Mouse (Mus musculus) liver, embryonic 16.5 days (tissue): ENCODE measurements at regions not wholly inside any gene's neighbourhood (a gene's known extent, or its start where the extent isn't known, plus 50 kb on each side); places are given as distances from the start of the nearest gene placed in this dataset.

Source experiments
- ATAC-seq: fragments of 200-750 bp; cut with Nextera tagmentation; 2 replicates; pipeline ENCODE4 v1.8.0; 2017; ENCODE audit warnings: low read depth, mild to moderate bottlenecking, moderate number of reproducible peaks, moderate library complexity
- H3K27ac ChIP-seq: fragments of 300-500 bp; sonication (generic); 2 replicates; pipeline ENCODE4 v1.5.1; 2014; ENCODE audit warnings: mild to moderate bottlenecking, low read length
- H3K27me3 ChIP-seq: fragments of 300-500 bp; sonication (generic); 2 replicates; pipeline ENCODE4 v1.6.1; 2014; ENCODE audit warnings: low read depth, low read length, mixed read lengths; ENCODE audit not compliant: control insufficient read depth, insufficient read depth
- H3K36me3 ChIP-seq: fragments of 300-500 bp; sonication (generic); 2 replicates; pipeline ENCODE4 v1.6.1; 2014; ENCODE audit warnings: mild to moderate bottlenecking; ENCODE audit not compliant: control insufficient read depth, insufficient read depth
- H3K4me1 ChIP-seq: fragments of 300-500 bp; sonication (generic); 2 replicates; pipeline ENCODE4 v1.6.1; 2014; ENCODE audit warnings: low read depth, low read length, mixed read lengths; ENCODE audit not compliant: control insufficient read depth
- H3K4me2 ChIP-seq: fragments of 300-500 bp; sonication (generic); 2 replicates; pipeline ENCODE4 v1.6.1; 2014; ENCODE audit warnings: low read depth, low read length, mixed read lengths
- H3K4me3 ChIP-seq: fragments of 300-500 bp; sonication (generic); 2 replicates; pipeline ENCODE4 v1.5.1; 2014; ENCODE audit warnings: low read depth, mild to moderate bottlenecking, low read length
- H3K9ac ChIP-seq: fragments of 300-500 bp; sonication (generic); 2 replicates; pipeline ENCODE4 v1.6.1; 2014; ENCODE audit warnings: low read depth, low read length
- H3K9me3 ChIP-seq: fragments of 300-500 bp; sonication (generic); replicated peaks from 2 replicates; pipeline ENCODE4 v1.6.1; 2016; ENCODE audit warnings: low read length; ENCODE audit not compliant: control insufficient read depth
- WGBS: fragments of 180-500 bp; shearing (Covaris S2); extraction: QIAGEN DNeasy Blood & Tissue Kit; methylation state at CpG from one replicate; pipeline ENCODE4 v1.1.7; 2014; ENCODE audit not compliant: insufficient replicate concordance; 5-methylcytosine and 5-hydroxymethylcytosine counted together

DNA sequence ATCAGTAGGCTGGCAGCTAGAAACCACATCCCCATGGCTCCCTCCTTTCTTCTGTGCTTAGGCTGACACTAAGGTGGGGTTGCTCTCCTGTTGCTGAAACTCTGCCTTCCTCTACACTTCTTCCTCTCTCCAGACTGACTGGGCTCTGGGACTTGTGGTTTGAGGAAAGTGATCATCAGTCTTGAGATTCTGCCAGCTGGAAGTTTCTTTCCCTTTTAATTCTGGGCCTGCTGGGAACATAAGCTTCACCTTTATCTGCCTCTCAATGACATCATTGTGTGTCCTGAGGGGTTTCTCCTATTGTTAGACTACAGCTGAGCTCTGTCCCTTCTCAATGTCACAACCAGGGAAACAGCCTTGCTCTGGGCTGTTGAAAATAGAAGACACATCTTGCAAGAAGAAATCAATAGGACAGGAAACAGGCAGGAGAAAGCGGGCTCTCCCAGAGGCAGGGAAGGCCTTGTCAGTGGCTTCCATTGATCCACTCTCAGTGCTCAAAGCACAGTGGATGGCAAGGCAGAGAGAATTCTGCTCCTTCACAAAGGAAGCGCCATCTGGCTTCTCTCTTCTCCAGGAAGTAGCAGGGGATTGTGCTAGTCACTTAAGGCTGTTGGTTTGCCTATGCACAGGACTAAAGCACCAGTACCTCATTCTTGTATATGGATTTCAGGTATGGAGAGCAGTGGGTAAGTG, 206.3 kb upstream of the Cdyl start:
- no peak overlapping the region for H3K4me2 ChIP-seq
- H3K9me3 ChIP-seq, result no peaks in the 10 kb centered on the region
- no peaks in the 10 kb centered on the region for H3K27me3 ChIP-seq
- no peak overlapping the region for H3K27ac ChIP-seq
- 61% methylated on average over 2 of the region's 2 CpGs for WGBS
- no peak for ATAC-seq
- no peaks in the 10 kb centered on the region for H3K36me3 ChIP-seq
- no peak overlapping the region for H3K4me3 ChIP-seq
- H3K4me1 ChIP-seq, result no peaks in the 10 kb centered on the region
- no peak overlapping the region for H3K9ac ChIP-seq

DNA sequence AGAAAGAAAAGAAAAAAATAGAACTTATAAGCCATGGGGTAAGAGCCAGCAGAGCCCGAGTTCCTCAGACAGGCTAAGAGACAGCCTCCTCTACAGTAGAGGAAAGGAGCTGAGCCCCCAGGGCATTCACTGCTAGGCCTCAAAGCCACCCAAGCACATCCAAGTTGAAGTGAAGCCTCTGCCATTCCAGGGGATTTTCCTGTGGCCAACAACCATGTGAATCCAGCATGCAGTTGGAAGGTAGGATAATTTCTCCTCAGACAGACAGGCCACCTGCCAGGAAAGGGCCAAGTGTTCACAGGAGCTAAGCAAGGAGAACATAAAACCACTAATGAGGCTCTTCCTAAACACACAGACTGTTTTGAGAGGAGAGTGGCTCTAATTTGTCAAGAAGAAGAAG, 199.6 kb upstream of the Cdyl start:
- Histone ChIP-seq H3K9me3 (no peaks in the 10 kb centered on the region), H3K27ac (no peak overlapping the region), H3K4me3 (no peak overlapping the region), H3K4me1 (no peaks in the 10 kb centered on the region), H3K9ac (no peak overlapping the region), H3K27me3 (no peaks in the 10 kb centered on the region), H3K4me2 (no peak overlapping the region), H3K36me3 (no peaks in the 10 kb centered on the region)
- no peak for ATAC-seq
- WGBS, result 59% methylated on average over 1 of the region's 1 CpGs

DNA sequence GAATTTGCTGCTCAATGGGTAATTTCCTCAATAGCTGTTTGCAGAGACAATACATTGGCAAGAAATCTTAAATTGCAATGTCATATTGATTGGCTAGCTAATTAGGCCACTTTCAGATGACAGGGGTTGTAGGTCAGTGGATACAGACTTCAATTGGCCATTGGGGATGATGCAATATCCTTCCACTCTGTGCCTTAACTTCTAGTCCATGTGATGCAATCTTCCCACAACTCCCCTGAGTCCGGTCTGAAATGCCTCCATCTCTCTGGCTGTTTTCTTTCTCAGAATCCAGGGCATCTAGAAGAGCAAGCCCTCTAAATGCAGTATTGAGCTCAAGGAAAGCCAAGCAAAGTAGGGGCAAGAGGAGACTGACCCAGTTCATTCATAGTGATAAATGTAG, 196.4 kb upstream of the Cdyl start:
- Histone ChIP-seq H3K4me3 (no peak overlapping the region), H3K4me1 (no peaks in the 10 kb centered on the region), H3K27ac (no peak overlapping the region), H3K9ac (no peak overlapping the region), H3K4me2 (no peak overlapping the region), H3K9me3 (no peaks in the 10 kb centered on the region), H3K27me3 (no peaks in the 10 kb centered on the region), H3K36me3 (no peaks in the 10 kb centered on the region)
- WGBS, result 33% methylated on average over 1 of the region's 1 CpGs
- ATAC-seq, result no peak

DNA sequence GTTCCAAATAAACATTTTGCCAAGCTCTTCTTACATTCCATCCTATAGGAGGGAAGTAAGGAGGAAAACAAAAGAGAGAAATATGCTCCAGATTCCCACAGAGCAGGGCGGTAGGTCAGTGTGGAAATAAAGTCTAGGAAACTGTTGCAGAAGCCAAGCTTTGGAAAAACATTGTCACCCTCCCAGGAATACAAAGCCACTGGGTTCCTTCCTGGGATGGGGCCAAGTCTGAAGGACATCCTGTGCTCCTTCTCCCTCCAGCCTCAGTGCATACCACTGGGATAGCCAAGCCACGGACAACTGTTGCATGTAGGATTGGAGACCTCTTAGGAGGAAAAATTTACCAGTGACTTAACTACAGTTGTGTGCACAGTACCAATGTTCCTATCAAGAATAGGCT, 195.8 kb upstream of the Cdyl start:
- Histone ChIP-seq H3K36me3 (no peaks in the 10 kb centered on the region), H3K4me1 (no peaks in the 10 kb centered on the region), H3K4me2 (no peak overlapping the region), H3K9ac (no peak overlapping the region), H3K27ac (no peak overlapping the region), H3K27me3 (no peaks in the 10 kb centered on the region), H3K9me3 (no peaks in the 10 kb centered on the region), H3K4me3 (no peak overlapping the region)
- 62% methylated on average over 2 of the region's 2 CpGs for WGBS
- no peak for ATAC-seq

DNA sequence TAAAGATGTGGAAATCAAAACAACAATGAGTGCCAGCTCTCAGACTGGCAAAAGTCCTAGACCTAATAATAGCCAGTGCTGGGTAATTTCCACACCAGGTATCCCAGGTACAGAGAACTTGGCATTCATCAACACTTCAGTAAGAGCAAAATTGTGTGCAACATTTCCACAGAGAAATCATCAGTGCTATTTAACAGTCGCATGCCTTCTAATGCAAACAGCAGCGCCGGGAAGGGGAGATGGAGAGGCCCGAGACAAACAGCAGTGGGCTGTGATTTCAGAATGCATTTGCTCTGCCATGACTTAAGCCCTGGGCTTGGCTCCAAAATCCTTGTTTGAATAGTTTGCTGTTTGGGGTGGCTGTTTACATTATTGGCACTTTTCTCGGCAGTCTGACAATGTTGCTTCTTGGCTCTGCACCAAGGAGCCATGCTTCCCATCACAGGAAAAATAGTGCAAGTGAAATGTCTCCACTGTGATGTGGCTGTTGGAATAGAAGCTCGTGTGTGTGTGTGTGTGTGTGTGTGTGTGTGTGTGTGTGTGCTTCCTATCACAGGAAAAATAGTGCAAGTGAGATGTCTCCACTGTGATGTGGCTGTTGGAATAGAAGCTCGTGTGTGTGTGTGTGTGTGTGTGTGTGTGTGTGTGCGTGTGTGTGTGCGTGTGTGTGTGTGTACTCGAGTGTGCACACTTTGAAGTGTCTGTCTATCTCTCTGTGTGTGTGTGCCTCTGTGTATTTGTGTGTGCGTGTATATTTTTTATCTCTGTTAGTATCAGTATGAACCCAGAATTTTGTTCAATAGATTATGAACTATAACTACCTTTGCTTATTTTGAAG, 190.1 kb upstream of the Cdyl start:
- ATAC-seq, result no peak
- no peak overlapping the region for H3K27ac ChIP-seq

DNA sequence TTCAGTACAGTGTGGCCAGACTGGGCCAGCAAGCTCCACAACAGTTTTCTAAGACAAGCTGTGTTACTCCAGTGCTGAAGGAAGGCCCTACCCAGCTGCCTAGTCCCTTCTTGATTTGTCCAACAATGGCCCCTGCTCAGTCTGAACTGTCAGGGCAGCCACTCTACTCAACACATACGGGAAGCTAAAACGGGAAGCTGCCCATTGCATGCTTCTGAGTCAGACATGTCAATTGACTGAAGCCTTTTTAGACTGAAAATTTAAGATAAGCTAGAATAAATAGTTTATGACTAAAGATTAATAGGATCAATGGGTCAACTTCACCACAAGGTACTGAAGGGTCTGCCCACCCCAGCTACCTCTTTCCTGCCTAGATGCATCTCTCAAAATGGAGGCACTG, 181.4 kb upstream of the Cdyl start:
- no peak for ATAC-seq
- no peak overlapping the region for H3K9ac ChIP-seq
- H3K27ac ChIP-seq, result no peak overlapping the region
- no peak overlapping the region for H3K4me3 ChIP-seq
- no peak overlapping the region for H3K4me2 ChIP-seq
- no peaks in the 10 kb centered on the region for H3K9me3 ChIP-seq
- no peaks in the 10 kb centered on the region for H3K36me3 ChIP-seq
- H3K27me3 ChIP-seq, result no peaks in the 10 kb centered on the region
- WGBS, result 43% methylated on average over 2 of the region's 2 CpGs
- no peaks in the 10 kb centered on the region for H3K4me1 ChIP-seq

More for the DNA sequence above, 190.1 kb upstream of the Cdyl start:
- Histone ChIP-seq H3K27me3 (no peaks in the 10 kb centered on the region), H3K36me3 (no peaks in the 10 kb centered on the region), H3K4me2 (no peak overlapping the region), H3K9me3 (no peaks in the 10 kb centered on the region), H3K4me3 (no peak overlapping the region), H3K4me1 (no peaks in the 10 kb centered on the region), H3K9ac (no peak overlapping the region)
- 55% methylated on average over 11 of the region's 11 CpGs for WGBS

DNA sequence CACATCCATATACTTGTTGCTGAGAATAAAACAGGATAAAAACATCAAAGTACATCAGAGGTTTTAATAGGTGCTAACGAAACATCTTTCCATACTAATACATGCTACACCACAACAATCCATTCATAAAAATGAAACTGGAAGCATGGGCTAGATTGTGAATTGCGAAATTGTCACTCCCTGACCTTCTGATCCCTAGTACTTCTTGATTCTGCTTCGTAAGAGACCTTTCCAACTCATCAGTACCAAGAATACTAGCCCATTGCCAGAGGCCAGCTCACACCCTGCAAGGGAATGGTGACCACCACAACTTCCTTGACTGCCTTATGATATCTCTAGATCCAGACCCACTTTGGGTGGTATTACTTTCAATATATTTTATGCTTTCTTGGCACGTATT, 177.3 kb upstream of the Cdyl start:
- no peak overlapping the region for H3K4me2 ChIP-seq
- no peaks in the 10 kb centered on the region for H3K27me3 ChIP-seq
- WGBS, result 53% methylated on average over 4 of the region's 4 CpGs
- no peaks in the 10 kb centered on the region for H3K9me3 ChIP-seq
- ATAC-seq, result no peak
- H3K4me1 ChIP-seq, result no peaks in the 10 kb centered on the region
- no peak overlapping the region for H3K9ac ChIP-seq
- H3K36me3 ChIP-seq, result no peaks in the 10 kb centered on the region
- H3K27ac ChIP-seq, result no peak overlapping the region
- no peak overlapping the region for H3K4me3 ChIP-seq

DNA sequence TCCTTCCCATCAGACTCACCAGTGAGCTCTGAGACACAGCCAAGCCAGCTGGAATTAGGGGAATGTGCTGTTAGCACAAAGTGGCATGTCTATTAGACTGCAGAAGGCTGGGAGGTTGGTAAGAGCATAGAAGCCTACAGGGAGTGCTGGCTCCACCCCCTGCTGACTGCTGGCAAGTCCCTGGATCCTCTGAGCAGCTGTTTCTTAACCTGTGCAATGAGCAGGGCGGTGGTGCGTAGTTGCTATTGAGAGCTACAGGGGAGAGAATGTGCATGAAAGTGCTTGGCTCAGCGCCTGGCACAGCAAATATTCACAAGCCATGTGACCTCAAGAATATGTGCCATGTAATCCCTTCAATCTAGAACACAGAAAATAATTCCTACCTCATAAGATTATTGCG, 173.5 kb upstream of the Cdyl start:
- Histone ChIP-seq H3K27me3 (no peaks in the 10 kb centered on the region), H3K4me1 (no peaks in the 10 kb centered on the region), H3K4me3 (no peak overlapping the region), H3K27ac (no peak overlapping the region), H3K9ac (no peak overlapping the region), H3K4me2 (no peak overlapping the region), H3K36me3 (no peaks in the 10 kb centered on the region), H3K9me3 (no peaks in the 10 kb centered on the region)
- WGBS, result 73% methylated on average over 4 of the region's 4 CpGs
- no peak for ATAC-seq

DNA sequence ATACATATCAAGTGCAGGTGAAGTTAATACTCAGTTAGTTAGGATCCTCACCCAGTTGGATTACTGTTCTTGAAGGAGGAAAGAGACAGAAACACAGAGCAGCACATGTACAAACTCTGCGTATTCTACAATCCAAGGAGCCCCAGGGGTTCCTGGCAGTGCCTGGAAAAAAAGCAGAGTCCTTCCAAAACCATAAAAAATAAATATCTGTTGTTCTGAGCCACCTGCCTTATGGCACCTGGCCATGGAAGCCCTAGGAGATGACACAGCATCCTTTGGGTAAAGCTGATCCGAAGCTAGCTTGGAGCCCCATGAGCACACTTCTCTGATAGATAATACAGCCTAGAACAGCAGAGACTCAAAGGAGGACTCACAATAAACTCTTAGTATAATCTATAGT, 159.9 kb upstream of the Cdyl start:
- H3K9ac ChIP-seq, result no peak overlapping the region
- ATAC-seq, result no peak
- no peak overlapping the region for H3K4me3 ChIP-seq
- WGBS, result 73% methylated on average over 2 of the region's 2 CpGs
- no peaks in the 10 kb centered on the region for H3K4me1 ChIP-seq
- no peak overlapping the region for H3K4me2 ChIP-seq
- no peaks in the 10 kb centered on the region for H3K9me3 ChIP-seq
- H3K27ac ChIP-seq, result no peak overlapping the region
- no peaks in the 10 kb centered on the region for H3K36me3 ChIP-seq
- no peaks in the 10 kb centered on the region for H3K27me3 ChIP-seq
